ENCODE assay signal across 21 mouse cellular contexts in genomic region chr10:105423187-105423586, GRCm38 (mm10).
DNase-seq lines count a peak whose midpoint lies in the region; ATAC-seq and TF ChIP-seq lines count a peak whose summit lies in the region.
"Had no signal": no experiment of that assay in that cellular context is flagged by ENCODE, and none has a peak within 500 bp of the region (broad histone marks: within the 10 kb centered on the region; RNA-seq: fewer than 3 reads in every experiment).

No protein-coding gene starts in this region.

- H3K4me2 ChIP-seq in forebrain, embryonic 13.5 days, result no peak overlapping the region
- H3K4me2 ChIP-seq in hindbrain, embryonic 14.5 days (replicated peaks), result no peak overlapping the region
- no peak overlapping the region for H3K4me2 ChIP-seq in hindbrain, postnatal 0 days (ENCODE audit: low read depth, low read length)
- H3K4me2 ChIP-seq in hindbrain, embryonic 15.5 days, result no peak overlapping the region
- H3K4me2 ChIP-seq: embryonic facial prominence, embryonic 12.5 days had no signal

- TF ChIP-seq CTCF in hindbrain, postnatal 0 days (IDR thresholded peaks at IDR 0.05; ENCODE audit: low read depth), result no peak

- no peak overlapping the region for H3K4me3 ChIP-seq in forebrain, embryonic 13.5 days
- no peak overlapping the region for H3K4me3 ChIP-seq in forebrain, embryonic 10.5 days
- H3K4me3 ChIP-seq in hindbrain, embryonic 14.5 days (replicated peaks; ENCODE audit: low read length), result no peak overlapping the region
- no peak overlapping the region for H3K4me3 ChIP-seq in hindbrain, postnatal 0 days (ENCODE audit: low read length)
- H3K4me3 ChIP-seq in hindbrain, embryonic 15.5 days, result no peak overlapping the region
- H3K4me3 ChIP-seq: embryonic facial prominence, embryonic 12.5 days; heart, embryonic 10.5 days had no signal

- ATAC-seq in forebrain, embryonic 13.5 days, result peak; percentile 58; the same call in 1 of the 2 replicates
- peak; percentile 48; the same call in 1 of the 2 replicates for ATAC-seq in hindbrain, embryonic 14.5 days (ENCODE audit: low FRiP score)
- ATAC-seq in hindbrain, postnatal 0 days, result no peak
- ATAC-seq in hindbrain, embryonic 15.5 days (ENCODE audit: low FRiP score, low read depth), result peak; percentile 56; the same call in 1 of the 2 replicates
- ATAC-seq: inflammation-experienced regulatory T-cells, adult 6 months; intestine, postnatal 0 days had no signal

- no peak overlapping the region for H3K9ac ChIP-seq in forebrain, embryonic 13.5 days
- no peak overlapping the region for H3K9ac ChIP-seq in hindbrain, embryonic 14.5 days
- H3K9ac ChIP-seq in hindbrain, postnatal 0 days (replicated peaks; ENCODE audit: low read length), result no peak overlapping the region
- no peak overlapping the region for H3K9ac ChIP-seq in hindbrain, embryonic 15.5 days
- H3K9ac ChIP-seq: embryonic facial prominence, embryonic 12.5 days had no signal

- no peaks in the 10 kb centered on the region for H3K36me3 ChIP-seq in forebrain, embryonic 13.5 days (ENCODE audit: poor library complexity, severe bottlenecking)
- no peaks in the 10 kb centered on the region for H3K36me3 ChIP-seq in forebrain, embryonic 10.5 days (replicated peaks)
- H3K36me3 ChIP-seq in hindbrain, embryonic 14.5 days (replicated peaks; ENCODE audit: control insufficient read depth, insufficient read depth), result no peaks in the 10 kb centered on the region
- no peaks in the 10 kb centered on the region for H3K36me3 ChIP-seq in hindbrain, postnatal 0 days (ENCODE audit: insufficient read depth, low read length)
- no peaks in the 10 kb centered on the region for H3K36me3 ChIP-seq in hindbrain, embryonic 15.5 days
- H3K36me3 ChIP-seq: embryonic facial prominence, embryonic 12.5 days had no signal

- H3K4me1 ChIP-seq in forebrain, embryonic 13.5 days, result peaks cover 15% of the 10 kb centered on the region; the same call in 1 of the 2 replicates
- peaks cover 20% of the 10 kb centered on the region for H3K4me1 ChIP-seq in forebrain, embryonic 10.5 days
- H3K4me1 ChIP-seq in hindbrain, embryonic 14.5 days (replicated peaks; ENCODE audit: control insufficient read depth, insufficient read depth, low read length), result no peaks in the 10 kb centered on the region
- H3K4me1 ChIP-seq in hindbrain, postnatal 0 days (ENCODE audit: insufficient read depth, low read length), result no peaks in the 10 kb centered on the region
- 0 out of 2 replicates have a peak, but pooled peaks cover 2% of the 10 kb centered on the region for H3K4me1 ChIP-seq in hindbrain, embryonic 15.5 days (replicated peaks)
- H3K4me1 ChIP-seq: heart, embryonic 10.5 days had no signal

- H3K27me3 ChIP-seq in forebrain, embryonic 13.5 days, result peaks cover 23% of the 10 kb centered on the region
- H3K27me3 ChIP-seq in forebrain, embryonic 10.5 days (ENCODE audit: poor library complexity, severe bottlenecking), result peaks cover 90% of the 10 kb centered on the region
- H3K27me3 ChIP-seq in hindbrain, embryonic 14.5 days (ENCODE audit: control insufficient read depth, insufficient read depth, low read length), result no peaks in the 10 kb centered on the region
- H3K27me3 ChIP-seq in hindbrain, postnatal 0 days (ENCODE audit: insufficient read depth, low read length), result no peaks in the 10 kb centered on the region
- no peaks in the 10 kb centered on the region for H3K27me3 ChIP-seq in hindbrain, embryonic 15.5 days
- H3K27me3 ChIP-seq: embryonic facial prominence, embryonic 12.5 days had no signal

- no peaks in the 10 kb centered on the region for H3K9me3 ChIP-seq in forebrain, embryonic 13.5 days (replicated peaks)
- H3K9me3 ChIP-seq in forebrain, embryonic 10.5 days, result no peaks in the 10 kb centered on the region
- H3K9me3 ChIP-seq in hindbrain, embryonic 14.5 days (ENCODE audit: control insufficient read depth, low read length), result 0 out of 2 replicates have a peak, but pooled peaks cover 3% of the 10 kb centered on the region
- no peaks in the 10 kb centered on the region for H3K9me3 ChIP-seq in hindbrain, postnatal 0 days (ENCODE audit: low read length)
- H3K9me3 ChIP-seq in hindbrain, embryonic 15.5 days, result no peaks in the 10 kb centered on the region
- H3K9me3 ChIP-seq: embryonic facial prominence, embryonic 12.5 days; heart, embryonic 10.5 days had no signal

- no peak for DNase-seq in forebrain, embryonic 10.5 days (ENCODE audit: extremely low spot score, low spot score)
- no peak for DNase-seq in hindbrain, embryonic 14.5 days (ENCODE audit: low spot score)
- no peak for DNase-seq in hindbrain, postnatal 0 days (ENCODE audit: low spot score)
- peak; percentile 10 for DNase-seq in retina, embryonic 14.5 days (ENCODE audit: low spot score)
- DNase-seq in cerebellum, adult 9-11 months, result no peak
- DNase-seq: adrenal gland, adult 2 months; adrenal gland, postnatal 25 days; cerebellum, adult 2 months; cerebellum, postnatal 14 days; embryo, embryonic 11 days; gastrocnemius, postnatal 10 days; heart, adult 18-20 months; heart, postnatal 10 days; heart, postnatal 4 days; kidney, adult 8-10 months had no signal

- WGBS in forebrain, embryonic 13.5 days, result 12% methylated on average over 3 of the region's 3 CpGs
- 35% methylated on average over 3 of the region's 3 CpGs for WGBS in forebrain, embryonic 10.5 days
- 80% methylated on average over 3 of the region's 3 CpGs for WGBS in hindbrain, embryonic 14.5 days
- WGBS in hindbrain, postnatal 0 days, result 72% methylated on average over 3 of the region's 3 CpGs
- WGBS in hindbrain, embryonic 15.5 days, result 69% methylated on average over 3 of the region's 3 CpGs

- no peak overlapping the region for H3K27ac ChIP-seq in forebrain, embryonic 13.5 days
- no peak overlapping the region for H3K27ac ChIP-seq in forebrain, embryonic 10.5 days
- no peak overlapping the region for H3K27ac ChIP-seq in hindbrain, embryonic 14.5 days
- H3K27ac ChIP-seq in hindbrain, postnatal 0 days, result no peak overlapping the region
- no peak overlapping the region for H3K27ac ChIP-seq in hindbrain, embryonic 15.5 days (replicated peaks)
- H3K27ac ChIP-seq: embryonic facial prominence, embryonic 12.5 days; heart, embryonic 10.5 days had no signal
